Mouse (Mus musculus) embryo, embryonic 10 days (tissue): ENCODE results near the gene Akr1b3.
"Not testable (repeated sequence)": the region's sequence is repeated elsewhere in the genome, so short reads cannot be mapped to it uniquely, and the experiment has no call there.

Source experiments
- DNase-seq: peaks from one replicate; pipeline ENCODE4 v3.0.0-alpha.2; 2015; ENCODE audit warnings: low spot score

The Akr1b3 gene

GRCm38 (mm10) chr6:34316854-34317771, at the start of gene Akr1b3:
Gene Akr1b3, minus strand, starts transcription at chr6:34317478.
- peak; percentile 98 for DNase-seq

GRCm38 (mm10) chr6:34364217-34365136, 47.2 kb upstream of the Akr1b3 start:
- DNase-seq, result no peak

- DNase-seq, result no peak
These were observed 38.6 kb upstream of the Akr1b3 start for GRCm38 (mm10) chr6:34355841-34356240.

GRCm38 (mm10) chr6:34355349-34355747, 38.1 kb upstream of the Akr1b3 start:
- no peak for DNase-seq

GRCm38 (mm10) chr6:34354354-34355348, 37.4 kb upstream of the Akr1b3 start:
- no peak for DNase-seq

- DNase-seq, result peak; percentile 37
These were observed 36.5 kb upstream of the Akr1b3 start, which contains the start of gene Akr1b8 for GRCm38 (mm10) chr6:34353658-34354353. Gene Akr1b8, plus strand, starts transcription at chr6:34354119.

GRCm38 (mm10) chr6:34352401-34352800, 35.1 kb upstream of the Akr1b3 start:
- no peak for DNase-seq

GRCm38 (mm10) chr6:34351481-34351880, 34.2 kb upstream of the Akr1b3 start:
- not testable (repeated sequence) for DNase-seq

GRCm38 (mm10) chr6:34350037-34350699, 32.9 kb upstream of the Akr1b3 start:
- no peak for DNase-seq

- peak; percentile 88 for DNase-seq
These were observed 29.0 kb upstream of the Akr1b3 start for GRCm38 (mm10) chr6:34346096-34346898.

- peak; percentile 49 for DNase-seq
These were observed 27.7 kb upstream of the Akr1b3 start for GRCm38 (mm10) chr6:34344935-34345334.

- no peak for DNase-seq
These were observed 27.0 kb upstream of the Akr1b3 start for GRCm38 (mm10) chr6:34344135-34344850.

- no peak for DNase-seq
These were observed 26.1 kb upstream of the Akr1b3 start for GRCm38 (mm10) chr6:34343426-34343825.

- no peak for DNase-seq
These were observed 25.2 kb upstream of the Akr1b3 start for GRCm38 (mm10) chr6:34342476-34342875.

- DNase-seq, result no peak
These were observed 24.7 kb upstream of the Akr1b3 start for GRCm38 (mm10) chr6:34341991-34342390.

GRCm38 (mm10) chr6:34337799-34338198, 20.5 kb upstream of the Akr1b3 start:
- DNase-seq, result no peak

GRCm38 (mm10) chr6:34334673-34335072, 17.4 kb upstream of the Akr1b3 start:
- no peak for DNase-seq

GRCm38 (mm10) chr6:34331804-34332203, 14.5 kb upstream of the Akr1b3 start:
- DNase-seq, result not testable (repeated sequence)

- no peak for DNase-seq
These were observed 14.1 kb upstream of the Akr1b3 start for GRCm38 (mm10) chr6:34331379-34331778.
